Mouse (Mus musculus) lung, postnatal 4 days (tissue): ENCODE results near the gene Casp6.
A peak's percentile ranks its signal among the peaks of the same experiment; 100 is the strongest.

Experiments
- DNase-seq, 2 experiments: peaks; one replicate each; pipeline ENCODE4 v3.0.0; 2021

Casp6 gene

GRCm38 (mm10) chr3:129901271-129901809 is at the start of gene Casp6:
Gene Casp6 (plus strand): TSS chr3:129901425.
- DNase-seq: peak; percentile 88 to 89

- no peak for DNase-seq
Observed at GRCm38 (mm10) chr3:129862592-129862991, 38.6 kb upstream of the Casp6 start.

GRCm38 (mm10) chr3:129863698-129864097 is 37.5 kb upstream of the Casp6 start:
- peak; percentile 50 to 70 for DNase-seq

GRCm38 (mm10) chr3:129877327-129877726 is 23.9 kb upstream of the Casp6 start:
- DNase-seq: no peak

- peak; percentile 93 to 96 for DNase-seq
Observed at GRCm38 (mm10) chr3:129878405-129879021, 22.7 kb upstream of the Casp6 start, which contains the start of gene Pla2g12a. Gene Pla2g12a (plus strand): TSS chr3:129878606.

GRCm38 (mm10) chr3:129879131-129879757 is 22.0 kb upstream of the Casp6 start:
- peak; percentile 36 to 42 for DNase-seq

- no peak for DNase-seq
Observed at GRCm38 (mm10) chr3:129879913-129880312, 21.3 kb upstream of the Casp6 start.

- DNase-seq: peak in 1 of 2 experiments; percentile 41
Observed at GRCm38 (mm10) chr3:129880925-129881593, 20.2 kb upstream of the Casp6 start.

- no peak for DNase-seq
Observed at GRCm38 (mm10) chr3:129885577-129885976, 15.6 kb upstream of the Casp6 start.

GRCm38 (mm10) chr3:129886430-129886829 is 14.8 kb upstream of the Casp6 start:
- DNase-seq: no peak

GRCm38 (mm10) chr3:129887779-129888517 is 13.3 kb upstream of the Casp6 start:
- no peak for DNase-seq

GRCm38 (mm10) chr3:129892003-129892402 is 9.2 kb upstream of the Casp6 start:
- no peak for DNase-seq

- DNase-seq: no peak
Observed at GRCm38 (mm10) chr3:129893143-129893542, 8.1 kb upstream of the Casp6 start.

GRCm38 (mm10) chr3:129896591-129896990 is 4.6 kb upstream of the Casp6 start:
- DNase-seq: no peak

- DNase-seq: no peak
Observed at GRCm38 (mm10) chr3:129898886-129899285, 2.3 kb upstream of the Casp6 start.

- DNase-seq: no peak
Observed at GRCm38 (mm10) chr3:129903369-129903768, 2.1 kb downstream of the Casp6 start.

GRCm38 (mm10) chr3:129903866-129904265 is 2.6 kb downstream of the Casp6 start:
- DNase-seq: no peak

- no peak for DNase-seq
Observed at GRCm38 (mm10) chr3:129904381-129905132, 3.3 kb downstream of the Casp6 start.

GRCm38 (mm10) chr3:129912025-129912424 is 10.8 kb downstream of the Casp6 start:
- no peak for DNase-seq

GRCm38 (mm10) chr3:129913241-129913640 is 12.0 kb downstream of the Casp6 start:
- no peak for DNase-seq

GRCm38 (mm10) chr3:129917424-129917823 is 16.2 kb downstream of the Casp6 start:
- no peak for DNase-seq

- peak; percentile 59 to 69 for DNase-seq
Observed at GRCm38 (mm10) chr3:129918434-129918833, 17.2 kb downstream of the Casp6 start.
